Mouse (Mus musculus) kidney, postnatal 14 days (tissue): Measurements from ENCODE around the gene Esp38.
"Not testable (repeated sequence)": the region's sequence is repeated elsewhere in the genome, so short reads cannot be mapped to it uniquely, and the experiment has no call there.

Experiments
- DNase-seq: peaks from one replicate; pipeline ENCODE4 v3.0.0; 2022; ENCODE audit warnings: mixed read lengths

The Esp38 gene

GRCm38 (mm10) chr17:39950220-39950619, at the start of gene Esp38:
Gene Esp38 (plus strand): TSS chr17:39950520.
- no peak for DNase-seq

- not testable (repeated sequence) for DNase-seq
Measured at GRCm38 (mm10) chr17:39902928-39903545, 47.3 kb upstream of the Esp38 start.
